Mouse (Mus musculus): ENCODE data around the gene Cdk8.

- TF ChIP-seq CTCF (IDR thresholded peaks at IDR 0.05; ENCODE audit: extremely low read depth, insufficient read depth, insufficient read length, insufficient replicate concordance) (no peak), POLR2A (IDR thresholded peaks at IDR 0.05; ENCODE audit: low read depth, low read length) (no peak)
These were observed 970 bp upstream of the Cdk8 start for GRCm38 (mm10) chr5:146229869-146230650.

Data from spleen, adult 2 months (tissue).